Mouse (Mus musculus): ENCODE measurements at regions not wholly inside any gene's neighbourhood (a gene's known extent, or its start where the extent isn't known, plus 50 kb on each side); places are given as distances from the start of the nearest gene placed in this dataset.

- TF ChIP-seq EP300 (IDR thresholded peaks at IDR 0.05; ENCODE audit: low read depth), result no peak
- TF ChIP-seq CTCF (IDR thresholded peaks at IDR 0.05; ENCODE audit: low read depth), result no peak
Observed at GRCm38 (mm10) chr4:153552483-153552882, 69.9 kb upstream of the Ajap1 start.
